Mouse (Mus musculus) lung, postnatal 36 days (tissue): ENCODE measurements at regions not wholly inside any gene's neighbourhood (a gene's known extent, or its start where the extent isn't known, plus 50 kb on each side); places are given as distances from the start of the nearest gene placed in this dataset.
"Not testable (repeated sequence)": the region's sequence is repeated elsewhere in the genome, so short reads cannot be mapped to it uniquely, and the experiment has no call there.

Experiments used
- DNase-seq: peaks from one replicate; pipeline ENCODE4 v3.0.0; 2022; ENCODE audit warnings: mixed read lengths

DNA sequence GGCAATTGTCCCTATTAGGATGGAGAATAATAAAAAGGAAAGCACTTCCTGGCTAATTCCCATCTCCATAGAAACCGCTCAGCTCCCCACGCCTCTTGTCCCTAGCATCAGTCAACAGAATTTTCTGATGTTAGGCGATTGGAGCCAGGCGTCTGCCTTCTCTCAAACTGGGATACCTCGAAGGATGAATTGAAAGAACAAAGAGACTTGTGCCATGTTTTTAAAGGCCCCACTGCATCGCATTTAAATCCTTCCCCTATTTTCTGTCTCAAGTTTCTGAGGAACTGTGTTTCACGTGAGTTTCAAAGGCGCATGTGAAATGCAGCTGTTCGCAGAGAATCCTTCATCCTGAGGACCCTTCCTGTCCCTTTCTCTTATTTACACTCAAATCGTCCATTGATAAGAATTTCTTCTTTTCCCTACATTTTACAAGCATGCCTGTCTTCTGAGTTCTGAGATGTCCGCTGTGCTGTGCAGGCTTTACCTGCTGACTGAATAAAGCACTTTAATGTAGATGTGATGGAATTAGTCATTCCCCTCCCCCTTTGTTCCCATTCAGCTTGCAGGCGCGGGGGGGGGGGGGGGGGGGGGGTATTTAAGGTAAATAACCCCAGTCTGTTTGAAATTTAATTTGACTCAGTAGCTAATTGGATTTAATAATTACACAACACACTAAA, 1163.3 kb downstream of the A830018L16Rik start:
- DNase-seq: no peak

DNA sequence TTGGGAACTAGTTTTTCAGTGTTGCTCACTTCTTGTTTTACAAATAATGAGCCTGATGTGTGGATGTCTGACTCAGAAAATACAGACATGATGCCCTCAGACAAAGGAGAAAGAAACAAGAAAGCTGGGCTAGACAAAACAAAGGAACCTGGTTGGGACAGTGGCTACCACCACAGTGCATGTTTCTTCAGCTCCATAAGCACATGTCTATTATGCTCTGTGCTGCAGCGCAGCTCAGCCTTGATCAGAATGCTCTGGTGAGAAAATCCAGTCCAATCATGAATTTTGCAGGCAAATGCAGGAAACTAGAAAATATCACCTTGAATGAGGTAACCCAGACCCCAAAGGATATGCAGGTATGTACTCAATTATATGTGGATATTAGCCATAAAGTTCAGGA, 1164.1 kb downstream of the A830018L16Rik start:
- no peak for DNase-seq

DNA sequence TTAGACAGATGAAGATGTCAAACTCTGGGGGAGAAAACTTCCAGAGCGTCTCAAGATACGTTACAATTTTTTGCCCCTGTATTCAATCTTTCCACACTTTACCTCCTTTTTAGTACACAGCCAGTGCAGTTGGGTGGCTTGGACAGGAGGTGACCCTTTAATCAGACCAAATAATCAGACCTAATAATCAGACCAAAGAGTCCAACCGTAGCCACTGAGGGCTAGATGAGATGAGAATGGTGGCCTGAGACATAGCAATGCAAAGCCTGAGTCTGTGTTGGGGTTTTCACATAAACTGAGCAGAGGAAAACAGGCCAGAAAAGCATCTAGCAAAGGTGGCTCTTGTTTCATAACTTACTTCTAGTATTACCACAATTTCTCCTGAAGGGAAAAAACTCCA, 1169.1 kb downstream of the A830018L16Rik start:
- DNase-seq: no peak

DNA sequence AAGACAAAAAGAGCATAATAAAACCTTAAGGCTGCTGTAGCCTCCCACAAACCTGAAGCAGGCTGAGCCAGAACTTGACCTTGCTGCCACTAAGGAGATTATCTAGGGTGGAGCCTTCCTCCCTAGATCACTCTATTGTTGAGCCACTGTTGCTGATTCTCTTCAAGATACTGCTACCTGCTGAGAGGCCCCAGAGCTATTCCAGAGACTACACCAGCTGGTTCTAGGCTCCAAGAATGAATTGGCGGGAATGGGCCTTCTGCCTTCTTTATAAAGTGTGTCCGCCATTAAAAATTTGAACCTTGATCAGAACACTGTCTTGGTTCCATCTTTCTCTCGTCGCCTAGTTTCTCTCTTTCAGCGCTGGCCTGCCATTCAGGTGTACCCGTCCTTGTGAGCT, 1173.1 kb downstream of the A830018L16Rik start:
- not testable (repeated sequence) for DNase-seq

DNA sequence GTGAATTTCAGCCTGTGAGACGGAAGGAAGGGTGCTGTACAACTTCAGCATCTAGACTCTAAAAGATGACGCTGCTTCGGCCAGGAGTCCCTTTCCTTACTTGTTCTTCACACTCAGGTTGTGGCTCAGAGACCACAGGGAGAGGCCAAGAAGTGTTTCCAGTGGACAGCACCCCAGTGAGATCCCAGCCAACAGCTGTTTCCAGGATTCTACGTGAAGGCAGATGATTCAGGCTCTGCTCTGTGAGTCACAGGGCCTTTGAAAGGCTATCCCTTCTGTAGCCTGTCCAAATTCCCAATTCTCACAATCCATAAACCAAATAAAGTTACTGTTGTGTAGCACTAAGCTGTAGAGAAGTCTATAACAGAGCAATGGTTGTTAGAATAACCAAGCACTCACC, 1198.2 kb downstream of the A830018L16Rik start:
- no peak for DNase-seq

DNA sequence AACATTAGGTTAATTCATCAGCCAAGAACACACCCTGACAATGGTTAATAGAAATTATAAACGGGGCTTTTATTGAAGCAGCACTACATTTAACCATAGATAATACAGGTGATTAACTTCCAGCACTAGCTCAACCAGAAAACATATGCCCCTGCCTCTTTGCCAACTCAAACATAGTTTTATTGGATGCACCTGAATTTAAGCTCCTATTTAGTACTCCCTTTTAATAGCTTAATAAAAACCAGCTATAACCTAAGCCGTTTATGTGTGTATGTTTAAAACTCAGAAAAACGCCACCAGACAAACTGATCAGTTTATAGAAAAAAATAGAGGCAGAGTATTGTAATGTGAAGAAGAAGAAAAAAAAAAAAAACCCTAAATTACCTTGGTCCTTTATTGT, 1201.4 kb downstream of the A830018L16Rik start:
- DNase-seq: no peak

DNA sequence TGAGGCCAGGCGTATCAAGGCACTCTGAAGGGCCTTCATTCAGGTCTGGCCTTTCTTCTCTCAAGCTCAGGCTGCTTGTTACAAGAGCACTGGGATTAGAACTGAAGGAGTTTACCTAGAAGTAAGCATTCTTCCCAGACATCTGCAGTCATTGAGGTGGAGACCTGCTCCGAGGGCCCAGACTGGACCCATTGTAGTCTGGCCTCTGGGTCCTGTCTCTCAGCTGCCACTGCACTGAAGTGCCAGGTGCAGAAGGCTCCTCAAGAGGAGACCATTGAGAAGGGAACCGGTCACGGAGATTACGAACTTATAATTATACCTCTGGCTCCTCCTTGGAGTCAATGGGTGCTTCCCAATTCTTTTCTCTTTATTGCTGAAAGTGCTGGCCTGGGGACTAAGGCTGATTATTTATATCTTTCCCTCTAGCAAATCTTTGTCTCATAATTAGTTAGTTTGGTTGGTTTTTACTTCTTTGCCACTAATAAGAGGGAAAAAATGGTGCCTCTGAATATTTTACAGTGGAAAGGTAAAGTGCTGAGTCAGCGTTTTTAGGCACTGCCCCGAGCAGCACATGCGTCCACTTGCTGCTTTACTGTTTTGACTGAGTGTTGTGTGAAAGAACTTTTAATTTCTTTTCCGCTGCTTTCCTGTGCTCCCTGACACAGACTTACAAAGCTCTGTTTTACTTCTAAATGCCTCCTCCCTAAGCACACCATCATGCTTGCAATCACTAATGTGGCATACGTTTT, 1202.0 kb downstream of the A830018L16Rik start:
- no peak for DNase-seq

DNA sequence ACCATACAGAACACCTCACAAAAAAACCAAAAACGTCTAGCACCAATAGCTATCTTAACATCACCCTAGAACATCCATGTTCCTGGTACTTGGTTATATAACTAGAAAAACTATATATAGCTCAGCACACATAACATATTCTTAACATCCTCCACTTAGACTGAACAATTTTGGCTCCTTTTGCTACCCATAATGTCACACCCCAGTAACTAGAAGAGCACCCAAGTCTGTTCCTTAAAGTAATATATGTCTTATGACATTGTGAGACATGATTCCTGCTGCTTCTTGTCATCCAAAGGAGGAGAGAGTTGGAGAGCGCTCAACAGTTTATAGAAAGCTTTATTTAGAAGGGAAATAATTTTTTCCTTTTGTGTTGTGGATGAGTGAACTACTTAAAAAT, 1206.1 kb downstream of the A830018L16Rik start:
- no peak for DNase-seq

DNA sequence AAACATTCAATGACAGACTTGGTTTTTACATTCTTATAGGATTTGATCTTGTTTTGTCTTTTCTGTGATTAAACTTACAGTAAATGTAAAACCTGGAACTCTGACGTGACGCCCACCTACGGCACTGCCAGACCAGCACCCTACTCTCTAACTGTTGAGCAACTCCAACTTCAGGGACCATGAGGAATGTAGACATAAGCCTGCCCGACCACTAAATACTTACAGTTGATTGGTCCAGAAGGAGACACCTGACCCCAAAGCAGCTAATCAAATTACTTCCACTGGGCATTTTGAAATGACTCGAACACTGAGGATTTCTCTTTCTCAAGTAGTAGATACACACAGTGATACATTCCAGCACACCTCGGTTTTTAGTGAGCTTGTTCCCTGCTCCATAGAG, 1206.9 kb downstream of the A830018L16Rik start:
- peak; percentile 46 for DNase-seq

DNA sequence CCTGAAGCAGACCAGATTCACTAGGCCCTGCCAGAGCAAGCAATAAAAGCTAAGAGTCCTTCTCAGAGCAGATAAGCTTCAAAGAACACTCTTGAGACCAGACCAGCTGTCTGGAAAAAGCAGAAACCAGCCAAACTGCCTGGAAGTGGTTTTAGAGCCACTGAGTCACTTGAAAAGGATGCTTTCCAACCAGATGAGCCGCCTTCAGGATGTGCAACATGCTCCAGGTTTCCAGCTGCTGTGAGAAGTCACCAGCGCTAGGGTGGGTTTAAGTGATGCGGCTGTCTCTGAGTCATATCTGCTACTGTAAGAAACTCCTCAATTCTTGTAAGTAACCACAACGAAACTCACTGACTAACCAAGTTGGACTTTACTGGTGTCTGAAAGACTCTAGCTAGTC, 1209.3 kb downstream of the A830018L16Rik start:
- no peak for DNase-seq

DNA sequence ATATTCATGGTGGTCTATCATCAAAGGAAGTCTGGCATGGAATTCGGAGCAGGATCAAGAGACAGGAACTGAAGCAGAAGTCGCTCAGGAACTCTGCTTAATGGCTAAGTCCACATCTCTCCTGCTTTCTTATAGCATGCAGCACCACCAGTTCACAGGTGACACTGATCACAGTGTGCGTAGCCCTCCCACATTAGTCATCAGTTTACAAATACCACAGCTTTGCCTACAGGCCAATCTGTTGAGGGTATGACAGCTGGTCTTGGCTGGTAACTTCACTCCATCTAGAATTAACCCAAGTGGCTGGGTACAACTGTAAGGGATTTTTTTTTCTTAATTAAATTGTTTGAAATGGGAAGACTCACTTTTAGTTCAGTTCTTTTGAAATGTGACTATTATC, 1219.1 kb downstream of the A830018L16Rik start:
- no peak for DNase-seq

DNA sequence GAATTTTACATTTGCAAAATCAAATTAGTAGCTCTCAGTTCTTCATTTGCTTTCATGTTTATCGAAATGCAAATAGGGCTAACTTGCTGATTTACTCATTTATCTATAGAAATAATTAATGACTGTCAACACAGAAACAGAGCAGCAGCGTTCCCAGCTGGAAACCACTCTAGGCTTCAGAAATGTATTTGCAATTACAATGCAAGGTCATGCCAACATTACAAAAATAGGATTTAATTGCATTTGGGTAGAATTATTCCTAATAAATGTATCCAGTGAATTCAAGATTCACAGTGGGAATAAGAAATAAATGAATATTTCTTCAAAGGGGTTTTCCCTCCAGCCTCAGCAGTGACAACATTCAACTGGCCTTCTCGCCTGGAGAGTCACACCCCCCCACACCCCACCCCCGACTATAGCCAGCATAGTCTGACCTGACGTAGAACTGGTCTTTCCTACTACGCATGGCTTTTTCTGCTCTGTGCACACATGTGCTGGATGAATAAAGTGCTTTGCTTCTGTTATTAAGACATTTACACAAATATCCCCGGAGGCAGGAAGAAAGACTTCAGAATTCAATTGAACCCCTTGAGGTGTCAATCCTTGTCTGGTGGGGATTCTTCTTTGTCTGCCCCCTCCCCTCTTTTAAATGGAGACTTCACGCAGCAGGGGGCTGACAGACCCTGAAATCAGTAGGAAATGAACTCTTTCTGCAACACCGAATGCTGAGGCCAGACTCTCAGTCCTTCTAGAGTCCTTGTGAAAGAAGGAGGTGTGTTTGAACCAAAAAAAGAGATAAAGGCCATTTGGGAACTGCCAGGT, 1222.6 kb downstream of the A830018L16Rik start:
- no peak for DNase-seq

DNA sequence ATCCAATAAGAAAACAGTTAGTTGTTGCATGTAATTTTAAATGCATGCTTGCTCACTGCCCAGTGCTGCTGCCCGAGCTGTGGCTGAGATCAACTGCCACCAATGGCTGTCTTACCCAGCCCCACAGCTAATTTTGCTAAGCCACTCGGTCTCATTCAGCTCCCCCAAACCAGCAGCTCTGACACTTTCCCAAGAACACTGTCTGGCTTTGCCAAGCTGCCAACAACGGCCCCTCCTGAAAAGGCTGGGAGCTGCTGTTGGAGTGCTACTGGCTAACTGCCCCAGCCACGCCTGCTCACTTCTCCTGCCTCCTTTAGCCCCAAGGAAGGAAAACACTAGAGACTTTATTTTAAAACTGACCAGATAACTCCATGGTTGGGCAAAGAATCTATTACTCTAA, 1227.1 kb downstream of the A830018L16Rik start:
- DNase-seq: peak; percentile 2
